Mouse (Mus musculus): ENCODE results near the gene Krt88. TPM values are rescaled to one million over a fixed set of nuclear protein-coding genes. Genes with fewer than 3 reads are reported as not detected.

Krt88 gene
- total and polyA plus RNA-seq, 3 experiments: not detected

DNA sequence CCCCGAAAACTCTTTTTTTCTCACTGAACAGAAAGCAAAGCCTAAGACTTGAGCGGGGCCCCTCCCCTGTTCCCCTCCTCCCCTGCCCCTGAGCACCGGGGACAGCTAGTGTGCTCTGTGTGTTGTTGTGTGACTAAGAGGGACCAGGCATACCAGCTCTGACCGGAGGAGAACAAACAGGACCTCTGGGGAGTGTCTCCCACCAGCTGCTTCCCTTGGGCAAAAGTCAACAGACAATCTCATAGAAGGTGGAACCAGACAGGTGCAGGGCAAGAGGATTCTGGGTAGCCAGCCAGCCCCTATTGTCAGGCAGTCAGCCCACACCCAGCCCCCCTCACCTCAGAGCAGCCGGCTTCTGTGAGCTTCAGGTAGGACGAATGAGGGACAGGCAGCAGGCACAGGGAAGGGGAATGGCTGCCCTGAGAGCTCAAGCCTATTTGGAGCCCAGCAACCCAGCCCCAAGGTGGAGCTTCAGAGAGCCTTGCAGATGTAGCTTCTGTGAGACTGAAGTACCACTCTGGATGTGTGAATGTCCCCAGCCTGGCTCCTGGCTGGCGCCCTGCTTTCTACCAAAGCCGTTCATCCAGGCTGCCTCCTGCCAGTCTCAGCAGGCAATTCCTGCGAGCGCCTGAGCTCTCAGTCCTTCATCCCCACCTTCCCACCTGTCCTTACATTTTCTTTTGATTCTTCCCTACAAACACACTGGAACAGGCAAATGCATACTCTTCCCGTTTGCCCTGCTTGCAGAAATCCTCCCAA, 32.6 kb upstream of the Krt88 start:
- H3K79me2 ChIP-seq (replicated peaks; ENCODE audit: control insufficient read depth, extremely low read depth, insufficient read depth, poor library complexity, severe bottlenecking): no peaks in the 10 kb centered on the region
- in situ Hi-C loops (cut with MboI; ENCODE audit: low pct_ligation_motif_present, low pct_unique_long_range_greater_than_20kb, low sequenced_read_pairs): no loop called here
- H3K27ac ChIP-seq (ENCODE audit: insufficient read depth, low read depth): no peak overlapping the region
- no peak overlapping the region for H3K9ac ChIP-seq (ENCODE audit: insufficient read depth, low read depth)
- DNase-seq (ENCODE audit: extremely low read depth): peak; percentile 35
- peaks cover 35 to 67% of the 10 kb centered on the region in 2 experiments for H3K4me1 ChIP-seq (ENCODE audit: control insufficient read depth in 1 of 2, insufficient read depth in 2 of 2)
- H3K27me3 ChIP-seq (replicated peaks): peaks cover 6% of the 10 kb centered on the region
- TF ChIP-seq MAFK (IDR thresholded peaks at IDR 0.05; ENCODE audit: insufficient replicate concordance, low read length) (no peak), MXI1 (IDR thresholded peaks at IDR 0.05; ENCODE audit: low read depth, low read length) (no peak), EP300 (IDR thresholded peaks at IDR 0.05; ENCODE audit: low read length) (no peak), IRF4 (IDR thresholded peaks at IDR 0.05; ENCODE audit: low read depth, low read length) (no peak), CTCF (conservative IDR thresholded peaks at IDR 0.05 in 1 of 2, IDR thresholded peaks at IDR 0.05 in 1 of 2; ENCODE audit: low read depth in 2 of 2, low read length in 2 of 2) (no peak), JUND (conservative IDR thresholded peaks at IDR 0.05; ENCODE audit: low read depth, low read length) (no peak), USF1 (IDR thresholded peaks at IDR 0.05; ENCODE audit: low read depth, low read length) (no peak), UBTF (IDR thresholded peaks at IDR 0.05; ENCODE audit: low read depth, low read length) (no peak), MEF2A (IDR thresholded peaks at IDR 0.05; ENCODE audit: borderline replicate concordance, low read depth, low read length) (no peak), USF2 (conservative IDR thresholded peaks at IDR 0.05; ENCODE audit: low read depth, low read length) (no peak), GABPA (IDR thresholded peaks at IDR 0.05; ENCODE audit: insufficient replicate concordance, low read depth, low read length) (no peak), RCOR1 (conservative IDR thresholded peaks at IDR 0.05; ENCODE audit: low read depth, low read length) (no peak), CHD2 (IDR thresholded peaks at IDR 0.05; ENCODE audit: low read length) (no peak), MAX (IDR thresholded peaks at IDR 0.05; ENCODE audit: low read length) (no peak), ZMIZ1 (IDR thresholded peaks at IDR 0.05; ENCODE audit: low read depth, low read length) (no peak), CHD1 (IDR thresholded peaks at IDR 0.05; ENCODE audit: low read depth, low read length) (no peak)
- H3K4me2 ChIP-seq (ENCODE audit: insufficient read depth, low read depth, poor library complexity, severe bottlenecking): peak overlapping the region; percentile 37
- peak overlapping the region in 1 of 3 experiments; percentile 6 for H3K4me3 ChIP-seq (replicated peaks in 1 of 3; ENCODE audit: low read depth in 2 of 3, low read length in 2 of 3, poor library complexity in 1 of 3)
- H3K9me3 ChIP-seq (replicated peaks; ENCODE audit: low read length): no peaks in the 10 kb centered on the region
- no peaks in the 10 kb centered on the region for H3K36me3 ChIP-seq (replicated peaks in 1 of 2; ENCODE audit: control insufficient read depth in 1 of 2, insufficient read depth in 1 of 2, low read length in 1 of 2)
- dilution Hi-C loops (cut with MboI; ENCODE audit: extremely low pct_ligation_motif_present, extremely low pct_unique_long_range_greater_than_20kb, low sequenced_read_pairs): no loop called here

DNA sequence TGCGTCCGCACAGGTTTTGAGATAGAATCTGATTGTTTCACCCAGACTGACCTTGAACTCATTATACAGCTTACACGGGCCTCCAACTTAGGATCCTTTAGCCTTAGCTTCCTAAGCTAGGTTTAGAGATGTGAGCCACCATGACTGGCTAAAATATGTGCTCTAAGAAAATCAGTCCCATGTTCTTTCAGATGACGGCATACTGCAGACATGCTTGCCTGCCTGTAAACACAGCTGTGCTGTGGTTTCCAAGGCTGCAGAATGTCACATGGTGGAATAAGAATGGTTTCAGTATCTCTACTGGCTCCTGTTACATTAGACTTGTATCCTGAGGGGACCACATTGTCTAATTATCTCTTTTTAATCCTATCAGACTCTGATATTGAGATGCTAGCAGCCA, 28.6 kb upstream of the Krt88 start:
- Histone ChIP-seq H3K4me2 (ENCODE audit: insufficient read depth, low read depth, poor library complexity, severe bottlenecking) (no peak overlapping the region), H3K4me1 (ENCODE audit: control insufficient read depth in 1 of 2, insufficient read depth in 2 of 2) (peaks cover 25 to 45% of the 10 kb centered on the region in 2 experiments), H3K27ac (ENCODE audit: insufficient read depth, low read depth) (no peak overlapping the region), H3K4me3 (replicated peaks in 1 of 3; ENCODE audit: low read depth in 2 of 3, low read length in 2 of 3, poor library complexity in 1 of 3) (no peak overlapping the region), H3K79me2 (replicated peaks; ENCODE audit: control insufficient read depth, extremely low read depth, insufficient read depth, poor library complexity, severe bottlenecking) (no peaks in the 10 kb centered on the region), H3K36me3 (replicated peaks in 1 of 2; ENCODE audit: control insufficient read depth in 1 of 2, insufficient read depth in 1 of 2, low read length in 1 of 2) (no peaks in the 10 kb centered on the region), H3K9ac (ENCODE audit: insufficient read depth, low read depth) (no peak overlapping the region), H3K27me3 (replicated peaks) (peaks cover 13% of the 10 kb centered on the region), H3K9me3 (replicated peaks; ENCODE audit: low read length) (no peaks in the 10 kb centered on the region)
- DNase-seq (ENCODE audit: extremely low read depth): peak; percentile 60
- dilution Hi-C loops (cut with MboI; ENCODE audit: extremely low pct_ligation_motif_present, extremely low pct_unique_long_range_greater_than_20kb, low sequenced_read_pairs): no loop called here
- in situ Hi-C loops (cut with MboI; ENCODE audit: low pct_ligation_motif_present, low pct_unique_long_range_greater_than_20kb, low sequenced_read_pairs): no loop called here
- TF ChIP-seq BHLHE40 (IDR thresholded peaks at IDR 0.05; ENCODE audit: low read depth, low read length) (peak; percentile 58), MEF2A (IDR thresholded peaks at IDR 0.05; ENCODE audit: borderline replicate concordance, low read depth, low read length) (peak; percentile 54; the same call in 1 of the 2 replicates), POLR2AphosphoS2 (IDR thresholded peaks at IDR 0.05; ENCODE audit: low read depth, low read length) (no peak), POLR2A (IDR thresholded peaks at IDR 0.05; ENCODE audit: low read depth, low read length) (no peak), MXI1 (IDR thresholded peaks at IDR 0.05; ENCODE audit: low read depth, low read length) (peak; percentile 93), USF1 (IDR thresholded peaks at IDR 0.05; ENCODE audit: low read depth, low read length) (peak; percentile 52), KAT2A (IDR thresholded peaks at IDR 0.05; ENCODE audit: insufficient replicate concordance, low read length) (no peak), ETS1 (conservative IDR thresholded peaks at IDR 0.05; ENCODE audit: low read depth, low read length) (peak; percentile 95), TBP (conservative IDR thresholded peaks at IDR 0.05; ENCODE audit: low read depth, low read length) (peak; percentile 75; the same call in 1 of the 2 replicates), SIN3A (IDR thresholded peaks at IDR 0.05; ENCODE audit: low read length) (peak; percentile 93), MYC (IDR thresholded peaks at IDR 0.05; ENCODE audit: low read depth, low read length) (peak; percentile 44; the same call in 1 of the 2 replicates), CHD2 (IDR thresholded peaks at IDR 0.05; ENCODE audit: low read length) (no peak), SMC3 (IDR thresholded peaks at IDR 0.05; ENCODE audit: low read depth, low read length) (no peak), HCFC1 (IDR thresholded peaks at IDR 0.05; ENCODE audit: low read depth, low read length) (no peak), EP300 (IDR thresholded peaks at IDR 0.05; ENCODE audit: low read length) (peak; percentile 81), RAD21 (IDR thresholded peaks at IDR 0.05; ENCODE audit: low read depth, low read length) (no peak), UBTF (IDR thresholded peaks at IDR 0.05; ENCODE audit: low read depth, low read length) (no peak), JUN (IDR thresholded peaks at IDR 0.05; ENCODE audit: insufficient read depth, low read depth, low read length) (no peak), ZMIZ1 (IDR thresholded peaks at IDR 0.05; ENCODE audit: low read depth, low read length) (no peak), MAX (IDR thresholded peaks at IDR 0.05; ENCODE audit: low read length) (peak; percentile 83), MAZ (IDR thresholded peaks at IDR 0.05; ENCODE audit: low read depth, low read length) (no peak), TCF12 (IDR thresholded peaks at IDR 0.05; ENCODE audit: low read depth, low read length) (peak; percentile 73; the same call in 1 of the 2 replicates), IRF4 (IDR thresholded peaks at IDR 0.05; ENCODE audit: low read depth, low read length) (peak; percentile 57)

Measured in CH12.LX (cell line).